Comparison of ENCODE assay signal across 8 mouse cellular contexts in the genomic region with DNA sequence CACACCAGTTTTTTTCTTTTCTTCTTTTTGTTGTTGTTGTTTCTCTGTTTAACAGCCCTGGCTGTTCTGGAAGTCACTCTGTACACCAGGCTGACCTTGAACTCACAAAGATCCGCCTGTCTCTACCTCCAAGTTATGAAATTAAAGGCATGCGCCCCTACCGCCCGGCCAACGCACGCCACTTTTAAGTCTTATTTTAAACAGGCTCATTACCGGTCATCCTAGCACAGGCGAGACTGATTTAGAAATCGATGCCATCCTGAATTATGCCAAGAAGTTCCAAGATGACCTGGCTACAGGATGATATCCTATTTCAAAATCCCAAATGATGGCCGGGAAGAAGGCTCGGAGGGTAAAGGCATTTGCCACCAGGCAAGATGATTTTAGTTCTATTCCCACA. TPM values are rescaled to one million over a fixed set of nuclear protein-coding genes. Genes with fewer than 3 reads are reported as not detected.
DNase-seq lines count a peak whose midpoint lies in the region; ATAC-seq lines count a peak whose summit lies in the region.

A gene (plus strand): TSS at position 33 of the 400 bp plus-strand sequence.

- H3K9ac ChIP-seq in kidney, embryonic 14.5 days (ENCODE audit: low read depth, low read length) = peak within 1 kb of the TSS; percentile 96
- H3K9ac ChIP-seq in hindbrain, embryonic 15.5 days = peak within 1 kb of the TSS; percentile 79
- H3K9ac ChIP-seq in liver, embryonic 13.5 days = peak within 1 kb of the TSS; percentile 96
- H3K9ac ChIP-seq in neural tube, embryonic 12.5 days = peak within 1 kb of the TSS; percentile 93

- WGBS in kidney, embryonic 14.5 days = 80% methylated on average over 11 of the region's 11 CpGs
- WGBS in hindbrain, embryonic 15.5 days = 82% methylated on average over 11 of the region's 11 CpGs
- 26% methylated on average over 11 of the region's 11 CpGs for WGBS in liver, embryonic 13.5 days (ENCODE audit: insufficient replicate concordance)
- 84% methylated on average over 11 of the region's 11 CpGs for WGBS in neural tube, embryonic 12.5 days

- peaks cover 32% of the 10 kb centered on the region for H3K36me3 ChIP-seq in kidney, embryonic 14.5 days (ENCODE audit: control insufficient read depth, insufficient read depth, low read length)
- peaks cover 26% of the 10 kb centered on the region for H3K36me3 ChIP-seq in hindbrain, embryonic 15.5 days
- H3K36me3 ChIP-seq in liver, embryonic 13.5 days = peaks cover 39% of the 10 kb centered on the region
- peaks cover 25% of the 10 kb centered on the region for H3K36me3 ChIP-seq in neural tube, embryonic 12.5 days

- H3K27me3 ChIP-seq in kidney, embryonic 14.5 days (ENCODE audit: control insufficient read depth, insufficient read depth, low read length) = no peaks in the 10 kb centered on the region
- no peaks in the 10 kb centered on the region for H3K27me3 ChIP-seq in hindbrain, embryonic 15.5 days
- H3K27me3 ChIP-seq in liver, embryonic 13.5 days = no peaks in the 10 kb centered on the region
- no peaks in the 10 kb centered on the region for H3K27me3 ChIP-seq in neural tube, embryonic 12.5 days (replicated peaks)

- no peaks in the 10 kb centered on the region for H3K9me3 ChIP-seq in kidney, embryonic 14.5 days (ENCODE audit: control insufficient read depth, low read length)
- H3K9me3 ChIP-seq in hindbrain, embryonic 15.5 days = no peaks in the 10 kb centered on the region
- H3K9me3 ChIP-seq in liver, embryonic 13.5 days (replicated peaks) = no peaks in the 10 kb centered on the region
- H3K9me3 ChIP-seq in neural tube, embryonic 12.5 days = no peaks in the 10 kb centered on the region

- peak within 1 kb of the TSS; percentile 90 for H3K27ac ChIP-seq in kidney, embryonic 14.5 days (ENCODE audit: low read depth, low read length)
- H3K27ac ChIP-seq in hindbrain, embryonic 15.5 days (replicated peaks) = peak within 1 kb of the TSS; percentile 91
- peak within 1 kb of the TSS; percentile 98 for H3K27ac ChIP-seq in liver, embryonic 13.5 days
- peak within 1 kb of the TSS; percentile 86 for H3K27ac ChIP-seq in neural tube, embryonic 12.5 days

- H3K4me3 ChIP-seq in kidney, embryonic 14.5 days (ENCODE audit: low read length) = peak within 1 kb of the TSS; percentile 80
- H3K4me3 ChIP-seq in hindbrain, embryonic 15.5 days = peak within 1 kb of the TSS; percentile 73
- H3K4me3 ChIP-seq in liver, embryonic 13.5 days (replicated peaks) = peak within 1 kb of the TSS; percentile 97
- peak within 1 kb of the TSS; percentile 81 for H3K4me3 ChIP-seq in neural tube, embryonic 12.5 days

- no peak for DNase-seq in kidney, postnatal 10 days
- peak; percentile 52 to 67 for DNase-seq in adrenal gland, postnatal 36 days
- DNase-seq in gastrocnemius, adult 8-10 months (ENCODE audit: low spot score in 2 of 2) = peak; percentile 33 to 67
- peak; percentile 77 for DNase-seq in liver, embryonic 13.5 days
- no peak for DNase-seq in ovary, postnatal 14 days (ENCODE audit: low spot score)

- H3K4me1 ChIP-seq in kidney, embryonic 14.5 days (ENCODE audit: control insufficient read depth, insufficient read depth, low read length) = peaks cover 8% of the 10 kb centered on the region
- peaks cover 29% of the 10 kb centered on the region for H3K4me1 ChIP-seq in hindbrain, embryonic 15.5 days (replicated peaks)
- peaks cover 72% of the 10 kb centered on the region for H3K4me1 ChIP-seq in liver, embryonic 13.5 days (replicated peaks)
- peaks cover 10% of the 10 kb centered on the region; the same call in 1 of the 2 replicates for H3K4me1 ChIP-seq in neural tube, embryonic 12.5 days

- ATAC-seq in kidney, embryonic 14.5 days (ENCODE audit: low FRiP score, low TSS enrichment) = no peak
- no peak for ATAC-seq in hindbrain, embryonic 15.5 days (ENCODE audit: low FRiP score, low read depth)
- ATAC-seq in liver, embryonic 13.5 days (ENCODE audit: low read depth) = no peak; the same call in 1 of the 2 replicates
- no peak for ATAC-seq in neural tube, embryonic 12.5 days (ENCODE audit: low FRiP score, low read depth)

- H3K4me2 ChIP-seq in kidney, embryonic 14.5 days (replicated peaks; ENCODE audit: low read depth, low read length) = peak within 1 kb of the TSS; percentile 51
- peak within 1 kb of the TSS; percentile 65 for H3K4me2 ChIP-seq in hindbrain, embryonic 15.5 days
- H3K4me2 ChIP-seq in liver, embryonic 13.5 days = peak within 1 kb of the TSS; percentile 77
- peak within 1 kb of the TSS; percentile 62 for H3K4me2 ChIP-seq in neural tube, embryonic 12.5 days (replicated peaks)

RNA-seq across cellular contexts. Expression of the gene that starts here (rescaled TPM):
- 49.2 and 54.2 TPM in 2 replicates for polyA plus RNA-seq in kidney, embryonic 14.5 days (2014; fragmentation: Nextera tagmentation; extraction: Ambion mirVana)
- total RNA-seq in adrenal gland, postnatal 36 days (2021) = 10 to 100 TPM; 63.3 to 70.5 TPM
- total RNA-seq in gastrocnemius, adult 8-10 months (2022) = 10 to 100 TPM; 18.6 to 23.2 (median 20.8) TPM
- 39.7 and 40.6 TPM in 2 replicates for polyA plus RNA-seq in hindbrain, embryonic 15.5 days (2015; fragmentation: Nextera tagmentation; extraction: Ambion mirVana)
- 60.6 and 63.2 TPM in 2 replicates for polyA plus RNA-seq in liver, embryonic 13.5 days (2015; fragmentation: Nextera tagmentation; extraction: Ambion mirVana)
- 39.7 and 40.1 TPM in 2 replicates for polyA plus RNA-seq in neural tube, embryonic 12.5 days (2016; fragmentation: Nextera tagmentation; extraction: Ambion mirVana)

Comparison
In these comparisons a context has a peak if more than half of its experiments do, and no peak if none do; other contexts are left out.
1. DNase-seq: peak in adrenal gland, postnatal 36 days (2 of 2), gastrocnemius, adult 8-10 months (2 of 2) and liver, embryonic 13.5 days (single experiment); none in kidney, postnatal 10 days (single experiment) and ovary, postnatal 14 days (single experiment).
2. Peak in every context shown above with its lines, with median percentiles within 50 percentile points of each other: H3K27ac ChIP-seq, H3K4me2 ChIP-seq, H3K4me3 ChIP-seq and H3K9ac ChIP-seq.